Mouse (Mus musculus): ENCODE data around the gene Scn8a. TPM values are rescaled to one million over a fixed set of nuclear protein-coding genes. Genes with fewer than 3 reads are reported as not detected.
A peak's percentile ranks its signal among the peaks of the same experiment; 100 is the strongest.
"Not testable (repeated sequence)": the region's sequence is repeated elsewhere in the genome, so short reads cannot be mapped to it uniquely, and the experiment has no call there.

The Scn8a gene
- 19.3 and 23.0 TPM in 2 replicates for polyA plus RNA-seq (2015; fragmentation: Nextera tagmentation; extraction: Ambion mirVana)

- WGBS: 62% methylated on average over 7 of the region's 7 CpGs
- H3K27ac ChIP-seq (ENCODE audit: low read length): peak within 1 kb of the TSS; percentile 79
- no peak for ATAC-seq
Measured at GRCm38 (mm10) chr15:100869558-100869957, at the start of gene Scn8a. Scn8a (plus strand) TSS chr15:100869858.

GRCm38 (mm10) chr15:100821824-100822223 lies 47.8 kb upstream of the Scn8a start:
- 58% methylated on average over 8 of the region's 8 CpGs for WGBS
- no peak for ATAC-seq
- H3K27ac ChIP-seq (ENCODE audit: low read length): no peak overlapping the region

More at GRCm38 (mm10) chr15:100869558-100869957, at the start of gene Scn8a:
- Histone ChIP-seq H3K9me3 (ENCODE audit: control insufficient read depth, low read length) (no peaks in the 10 kb centered on the region), H3K27me3 (replicated peaks; ENCODE audit: control insufficient read depth, insufficient read depth, low read length) (peaks cover 3% of the 10 kb centered on the region; the same call in 1 of the 2 replicates), H3K4me2 (ENCODE audit: low read length) (peak within 1 kb of the TSS; percentile 75), H3K36me3 (ENCODE audit: control insufficient read depth, insufficient read depth) (no peaks in the 10 kb centered on the region), H3K9ac (replicated peaks; ENCODE audit: low read depth, low read length) (peak within 1 kb of the TSS; percentile 65), H3K4me3 (replicated peaks; ENCODE audit: low read length) (peak within 1 kb of the TSS; percentile 83), H3K4me1 (replicated peaks; ENCODE audit: control insufficient read depth, insufficient read depth, low read length) (peaks cover 25% of the 10 kb centered on the region)

GRCm38 (mm10) chr15:100822370-100822769 lies 47.3 kb upstream of the Scn8a start:
- H3K36me3 ChIP-seq (ENCODE audit: control insufficient read depth, insufficient read depth); H3K27me3 ChIP-seq (replicated peaks; ENCODE audit: control insufficient read depth, insufficient read depth, low read length); H3K4me3 ChIP-seq (replicated peaks; ENCODE audit: low read length); H3K9me3 ChIP-seq (ENCODE audit: control insufficient read depth, low read length); H3K4me2 ChIP-seq (ENCODE audit: low read length); H3K27ac ChIP-seq (ENCODE audit: low read length); H3K9ac ChIP-seq (replicated peaks; ENCODE audit: low read depth, low read length); ATAC-seq: not testable (repeated sequence)
- peaks cover 10% of the 10 kb centered on the region for H3K4me1 ChIP-seq (replicated peaks; ENCODE audit: control insufficient read depth, insufficient read depth, low read length)
- 54% methylated on average over 4 of the region's 4 CpGs for WGBS

More at GRCm38 (mm10) chr15:100821824-100822223, 47.8 kb upstream of the Scn8a start:
- no peak overlapping the region for H3K4me2 ChIP-seq (ENCODE audit: low read length)
- peaks cover 3% of the 10 kb centered on the region; the same call in 1 of the 2 replicates for H3K36me3 ChIP-seq (ENCODE audit: control insufficient read depth, insufficient read depth)
- H3K4me1 ChIP-seq (replicated peaks; ENCODE audit: control insufficient read depth, insufficient read depth, low read length): peaks cover 10% of the 10 kb centered on the region
- H3K4me3 ChIP-seq (replicated peaks; ENCODE audit: low read length): no peak overlapping the region
- H3K9me3 ChIP-seq (ENCODE audit: control insufficient read depth, low read length): no peaks in the 10 kb centered on the region; the same call in 1 of the 2 replicates
- no peak overlapping the region for H3K9ac ChIP-seq (replicated peaks; ENCODE audit: low read depth, low read length)
- H3K27me3 ChIP-seq (replicated peaks; ENCODE audit: control insufficient read depth, insufficient read depth, low read length): no peaks in the 10 kb centered on the region

GRCm38 (mm10) chr15:100825249-100825856 lies 44.3 kb upstream of the Scn8a start:
- Histone ChIP-seq H3K9ac (replicated peaks; ENCODE audit: low read depth, low read length) (peak overlapping the region; percentile 26; the same call in 1 of the 2 replicates), H3K36me3 (ENCODE audit: control insufficient read depth, insufficient read depth) (no peaks in the 10 kb centered on the region), H3K4me3 (replicated peaks; ENCODE audit: low read length) (peak overlapping the region; percentile 15; the same call in 1 of the 2 replicates), H3K27me3 (replicated peaks; ENCODE audit: control insufficient read depth, insufficient read depth, low read length) (no peaks in the 10 kb centered on the region), H3K4me2 (ENCODE audit: low read length) (peak overlapping the region; percentile 42), H3K4me1 (replicated peaks; ENCODE audit: control insufficient read depth, insufficient read depth, low read length) (peaks cover 12% of the 10 kb centered on the region), H3K27ac (ENCODE audit: low read length) (no peak overlapping the region), H3K9me3 (ENCODE audit: control insufficient read depth, low read length) (no peaks in the 10 kb centered on the region)
- 14% methylated on average over 24 of the region's 26 CpGs for WGBS
- peak; percentile 65; the same call in 1 of the 2 replicates for ATAC-seq

- 64% methylated on average over 8 of the region's 8 CpGs for WGBS
- no peak for ATAC-seq
Measured at GRCm38 (mm10) chr15:100826076-100826475, 43.6 kb upstream of the Scn8a start.

GRCm38 (mm10) chr15:100829775-100830174 lies 39.9 kb upstream of the Scn8a start:
- Histone ChIP-seq H3K9ac (replicated peaks; ENCODE audit: low read depth, low read length) (no peak overlapping the region), H3K27ac (ENCODE audit: low read length) (no peak overlapping the region), H3K27me3 (replicated peaks; ENCODE audit: control insufficient read depth, insufficient read depth, low read length) (no peaks in the 10 kb centered on the region), H3K4me3 (replicated peaks; ENCODE audit: low read length) (no peak overlapping the region), H3K4me1 (replicated peaks; ENCODE audit: control insufficient read depth, insufficient read depth, low read length) (peaks cover 12% of the 10 kb centered on the region), H3K36me3 (ENCODE audit: control insufficient read depth, insufficient read depth) (no peaks in the 10 kb centered on the region), H3K9me3 (ENCODE audit: control insufficient read depth, low read length) (peaks cover 3% of the 10 kb centered on the region; the same call in 1 of the 2 replicates), H3K4me2 (ENCODE audit: low read length) (no peak overlapping the region)
- 80% methylated on average over 9 of the region's 9 CpGs for WGBS
- ATAC-seq: no peak

More at GRCm38 (mm10) chr15:100826076-100826475, 43.6 kb upstream of the Scn8a start:
- peaks cover 3% of the 10 kb centered on the region; the same call in 1 of the 2 replicates for H3K9me3 ChIP-seq (ENCODE audit: control insufficient read depth, low read length)
- no peaks in the 10 kb centered on the region for H3K27me3 ChIP-seq (replicated peaks; ENCODE audit: control insufficient read depth, insufficient read depth, low read length)
- no peaks in the 10 kb centered on the region for H3K36me3 ChIP-seq (ENCODE audit: control insufficient read depth, insufficient read depth)
- no peak overlapping the region for H3K27ac ChIP-seq (ENCODE audit: low read length)
- H3K4me3 ChIP-seq (replicated peaks; ENCODE audit: low read length): no peak overlapping the region
- H3K9ac ChIP-seq (replicated peaks; ENCODE audit: low read depth, low read length): no peak overlapping the region
- H3K4me1 ChIP-seq (replicated peaks; ENCODE audit: control insufficient read depth, insufficient read depth, low read length): peaks cover 12% of the 10 kb centered on the region
- no peak overlapping the region for H3K4me2 ChIP-seq (ENCODE audit: low read length)

- Histone ChIP-seq H3K27me3 (replicated peaks; ENCODE audit: control insufficient read depth, insufficient read depth, low read length) (no peaks in the 10 kb centered on the region), H3K27ac (ENCODE audit: low read length) (no peak overlapping the region), H3K4me2 (ENCODE audit: low read length) (no peak overlapping the region), H3K4me3 (replicated peaks; ENCODE audit: low read length) (no peak overlapping the region), H3K9ac (replicated peaks; ENCODE audit: low read depth, low read length) (no peak overlapping the region), H3K4me1 (replicated peaks; ENCODE audit: control insufficient read depth, insufficient read depth, low read length) (peaks cover 5% of the 10 kb centered on the region; the same call in 1 of the 2 replicates), H3K36me3 (ENCODE audit: control insufficient read depth, insufficient read depth) (no peaks in the 10 kb centered on the region), H3K9me3 (ENCODE audit: control insufficient read depth, low read length) (peaks cover 3% of the 10 kb centered on the region; the same call in 1 of the 2 replicates)
- ATAC-seq: no peak
- WGBS: 54% methylated on average over 6 of the region's 6 CpGs
Measured at GRCm38 (mm10) chr15:100830682-100831081, 39.0 kb upstream of the Scn8a start.

GRCm38 (mm10) chr15:100832144-100832543 lies 37.5 kb upstream of the Scn8a start:
- Histone ChIP-seq H3K4me2 (ENCODE audit: low read length) (no peak overlapping the region), H3K27me3 (replicated peaks; ENCODE audit: control insufficient read depth, insufficient read depth, low read length) (no peaks in the 10 kb centered on the region), H3K9me3 (ENCODE audit: control insufficient read depth, low read length) (peaks cover 3% of the 10 kb centered on the region; the same call in 1 of the 2 replicates), H3K4me1 (replicated peaks; ENCODE audit: control insufficient read depth, insufficient read depth, low read length) (peaks cover 5% of the 10 kb centered on the region; the same call in 1 of the 2 replicates), H3K4me3 (replicated peaks; ENCODE audit: low read length) (no peak overlapping the region), H3K36me3 (ENCODE audit: control insufficient read depth, insufficient read depth) (no peaks in the 10 kb centered on the region), H3K9ac (replicated peaks; ENCODE audit: low read depth, low read length) (no peak overlapping the region), H3K27ac (ENCODE audit: low read length) (no peak overlapping the region)
- 81% methylated on average over 8 of the region's 8 CpGs for WGBS
- ATAC-seq: no peak

- H3K27me3 ChIP-seq (replicated peaks; ENCODE audit: control insufficient read depth, insufficient read depth, low read length): no peaks in the 10 kb centered on the region
- H3K36me3 ChIP-seq (ENCODE audit: control insufficient read depth, insufficient read depth): no peaks in the 10 kb centered on the region
- no peak overlapping the region for H3K4me2 ChIP-seq (ENCODE audit: low read length)
- H3K4me1 ChIP-seq (replicated peaks; ENCODE audit: control insufficient read depth, insufficient read depth, low read length): peaks cover 5% of the 10 kb centered on the region; the same call in 1 of the 2 replicates
- no peak overlapping the region for H3K4me3 ChIP-seq (replicated peaks; ENCODE audit: low read length)
- peaks cover 5% of the 10 kb centered on the region; the same call in 1 of the 2 replicates for H3K9me3 ChIP-seq (ENCODE audit: control insufficient read depth, low read length)
- no peak overlapping the region for H3K27ac ChIP-seq (ENCODE audit: low read length)
- H3K9ac ChIP-seq (replicated peaks; ENCODE audit: low read depth, low read length): no peak overlapping the region
- WGBS: 19% methylated on average over 7 of the region's 7 CpGs
- ATAC-seq: no peak
Measured at GRCm38 (mm10) chr15:100832784-100833183, 36.9 kb upstream of the Scn8a start.
